Mouse (Mus musculus): Measurements from ENCODE around the gene Izumo4. TPM values are rescaled to one million over a fixed set of nuclear protein-coding genes. Genes with fewer than 3 reads are reported as not detected.

The Izumo4 gene
- polyA plus RNA-seq, 1 experiment from 2014 or later, result 22.3 TPM

DNA sequence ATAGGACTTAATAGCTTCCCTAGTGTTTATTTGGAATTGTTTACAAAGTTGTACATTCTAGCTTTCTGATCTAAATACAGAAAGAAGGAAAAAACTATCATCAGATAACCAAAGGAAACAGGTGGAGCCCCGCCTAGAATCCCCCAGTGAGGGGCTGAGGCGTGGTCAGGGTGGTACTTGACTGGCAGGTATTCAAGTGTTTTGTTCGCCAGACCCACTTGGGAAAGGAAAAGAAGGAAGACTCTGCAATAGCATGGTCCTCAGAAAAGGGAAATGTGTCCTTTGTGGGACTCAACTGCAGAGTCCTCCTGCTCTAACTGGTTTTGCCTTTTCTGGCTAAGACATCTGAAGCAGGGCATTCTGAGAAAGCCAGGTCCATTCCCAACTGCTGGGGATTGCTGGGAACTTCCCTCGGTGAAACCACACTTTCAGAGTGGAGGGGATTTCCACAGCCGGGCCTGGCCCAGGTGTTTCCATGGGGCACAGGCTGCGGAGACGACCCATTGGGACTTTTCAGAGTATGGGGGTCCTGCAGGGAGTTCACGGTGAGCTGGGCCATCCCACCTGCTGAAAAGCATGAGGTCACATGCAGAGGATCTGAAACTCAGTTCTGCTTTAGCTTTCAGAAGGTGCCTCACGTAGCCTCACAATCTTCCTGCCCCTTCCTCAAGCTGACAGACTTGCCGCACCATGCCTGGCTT lies 6.0 kb upstream of the Izumo4 start:
- H3K27ac ChIP-seq, result peak overlapping the region; percentile 5; the same call in 1 of the 2 replicates
- peaks cover 7% of the 10 kb centered on the region; the same call in 1 of the 2 replicates for H3K36me3 ChIP-seq
- ATAC-seq, result no peak
- H3K4me1 ChIP-seq (replicated peaks), result peaks cover 27% of the 10 kb centered on the region
- H3K9ac ChIP-seq, result no peak overlapping the region
- H3K4me2 ChIP-seq (replicated peaks), result no peak overlapping the region
- WGBS, result 67% methylated on average over 10 of the region's 10 CpGs
- H3K9me3 ChIP-seq, result no peaks in the 10 kb centered on the region
- no peak overlapping the region for H3K4me3 ChIP-seq (replicated peaks)
- no peaks in the 10 kb centered on the region for H3K27me3 ChIP-seq (replicated peaks)

DNA sequence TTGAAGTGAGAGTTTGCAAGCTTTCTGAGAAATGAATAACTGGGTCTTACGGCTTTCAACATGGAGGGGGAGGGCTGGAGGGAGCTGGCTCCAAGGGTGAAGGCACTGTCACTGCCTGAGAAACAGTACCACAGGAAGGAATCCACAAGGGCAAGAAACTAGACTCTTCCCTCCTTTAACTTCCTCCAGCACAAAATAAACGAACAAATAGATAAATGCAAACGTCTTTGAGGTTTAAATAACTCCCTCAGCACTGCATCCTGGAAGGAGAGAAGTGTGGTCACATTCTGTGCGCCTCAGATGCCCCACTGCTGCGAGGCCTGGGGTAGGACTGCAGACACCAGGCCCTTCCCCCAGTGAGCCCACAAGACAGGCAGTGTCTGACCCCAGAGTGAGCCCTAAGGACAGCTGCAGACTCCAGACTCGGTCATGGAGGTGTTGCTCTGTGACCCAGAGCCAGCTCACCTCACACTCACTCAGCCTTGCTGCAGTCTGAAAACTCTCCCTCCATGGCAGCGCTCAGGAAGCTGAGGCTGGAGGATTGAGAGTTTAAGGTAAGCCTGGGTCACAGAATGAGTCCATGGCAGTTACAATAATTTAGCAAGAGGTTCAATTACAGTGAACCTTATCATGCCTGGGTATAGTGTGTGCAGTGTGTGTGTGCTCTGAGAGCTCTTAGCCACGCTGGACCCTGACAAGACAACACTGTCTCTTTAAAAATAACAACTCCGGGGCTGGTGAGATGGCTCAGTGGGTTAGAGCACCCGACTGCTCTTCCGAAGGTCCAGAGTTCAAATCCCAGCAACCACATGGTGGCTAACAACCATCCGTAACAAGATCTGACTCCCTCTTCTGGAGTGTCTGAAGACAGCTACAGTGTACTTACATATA lies 5.2 kb upstream of the Izumo4 start:
- peak overlapping the region; percentile 5; the same call in 1 of the 2 replicates for H3K27ac ChIP-seq
- no peak overlapping the region for H3K4me2 ChIP-seq (replicated peaks)
- no peak overlapping the region for H3K4me3 ChIP-seq (replicated peaks)
- H3K9ac ChIP-seq, result no peak overlapping the region
- H3K36me3 ChIP-seq, result peaks cover 3% of the 10 kb centered on the region; the same call in 1 of the 2 replicates
- 63% methylated on average over 12 of the region's 12 CpGs for WGBS
- no peaks in the 10 kb centered on the region for H3K27me3 ChIP-seq (replicated peaks)
- H3K9me3 ChIP-seq, result no peaks in the 10 kb centered on the region
- peaks cover 29% of the 10 kb centered on the region for H3K4me1 ChIP-seq (replicated peaks)
- ATAC-seq, result no peak

DNA sequence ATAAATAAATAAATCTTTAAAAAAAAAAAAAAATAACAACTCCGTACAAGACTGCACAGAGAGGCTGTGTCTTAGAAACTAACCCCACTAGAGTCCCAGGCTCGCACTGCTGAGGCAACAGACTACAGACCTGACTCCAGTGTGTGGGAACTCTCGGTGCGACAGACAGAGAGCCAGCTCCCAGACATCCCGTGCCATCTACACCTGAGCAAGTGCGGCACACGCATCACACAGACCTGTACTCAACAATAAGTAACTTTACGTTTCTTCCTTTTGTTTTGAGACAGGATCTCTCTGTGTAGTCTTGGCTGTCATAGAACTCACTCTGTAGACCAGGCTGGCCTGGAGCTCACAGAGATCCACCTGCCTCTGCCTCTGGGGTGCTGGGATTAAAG lies 4.6 kb upstream of the Izumo4 start:
- H3K9ac ChIP-seq, result no peak overlapping the region

DNA sequence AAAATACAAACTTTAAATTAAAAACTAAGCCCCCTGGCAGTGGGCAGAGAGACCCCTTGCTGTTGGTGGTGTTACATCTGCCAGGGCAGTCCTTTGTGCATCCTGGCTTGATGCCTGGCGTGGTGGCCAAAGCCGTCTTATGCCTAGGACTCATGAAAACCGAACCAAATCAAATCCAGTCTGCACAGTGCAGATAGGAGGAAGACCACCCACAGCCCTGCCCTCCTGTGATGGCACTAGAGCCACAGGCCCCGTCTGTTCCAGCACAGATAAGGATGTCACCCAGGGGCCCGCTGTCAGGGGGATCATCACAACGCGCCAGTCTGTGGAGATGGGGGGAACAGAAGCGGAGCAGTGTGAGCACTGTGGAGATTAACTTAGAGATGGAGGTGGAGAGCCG lies 4.2 kb upstream of the Izumo4 start:
- 93% methylated on average over 9 of the region's 9 CpGs for WGBS
- ATAC-seq, result no peak
- H3K4me3 ChIP-seq (replicated peaks), result no peak overlapping the region
- no peak overlapping the region for H3K4me2 ChIP-seq (replicated peaks)
- H3K4me1 ChIP-seq (replicated peaks), result peaks cover 29% of the 10 kb centered on the region
- H3K27ac ChIP-seq, result no peak overlapping the region
- H3K36me3 ChIP-seq, result 0 out of 2 replicates have a peak, but pooled peaks cover 3% of the 10 kb centered on the region
- no peaks in the 10 kb centered on the region for H3K9me3 ChIP-seq
- H3K27me3 ChIP-seq (replicated peaks), result no peaks in the 10 kb centered on the region
- no peak overlapping the region for H3K9ac ChIP-seq

More for the DNA sequence above, 4.6 kb upstream of the Izumo4 start:
- Histone ChIP-seq H3K4me2 (replicated peaks) (no peak overlapping the region), H3K36me3 (0 out of 2 replicates have a peak, but pooled peaks cover 3% of the 10 kb centered on the region), H3K9me3 (no peaks in the 10 kb centered on the region), H3K4me1 (replicated peaks) (peaks cover 29% of the 10 kb centered on the region), H3K27me3 (replicated peaks) (no peaks in the 10 kb centered on the region), H3K4me3 (replicated peaks) (no peak overlapping the region), H3K27ac (no peak overlapping the region)
- 88% methylated on average over 8 of the region's 8 CpGs for WGBS
- ATAC-seq, result no peak

DNA sequence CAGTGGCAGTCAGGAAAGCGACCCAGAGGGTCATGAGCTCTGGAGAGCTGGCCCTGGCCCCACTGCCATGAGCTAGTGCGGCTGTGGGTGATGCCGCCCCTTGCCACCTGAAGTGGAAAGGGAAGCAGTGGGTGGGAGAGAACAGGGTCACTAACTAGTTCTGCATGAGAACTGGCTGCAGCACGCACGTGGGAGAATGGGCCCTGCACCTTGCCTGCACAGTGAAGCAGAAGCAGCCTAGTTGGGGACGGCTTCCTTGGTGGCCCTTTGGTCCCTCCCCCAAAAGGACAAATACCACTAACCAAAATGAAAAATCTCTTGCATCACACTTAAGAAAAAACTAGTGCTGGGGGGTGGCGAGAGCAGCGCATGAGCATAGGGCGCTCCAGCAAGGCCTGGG lies 3.4 kb upstream of the Izumo4 start:
- no peak overlapping the region for H3K27ac ChIP-seq
- H3K4me1 ChIP-seq (replicated peaks), result peaks cover 37% of the 10 kb centered on the region
- H3K4me3 ChIP-seq (replicated peaks), result no peak overlapping the region
- no peaks in the 10 kb centered on the region for H3K27me3 ChIP-seq (replicated peaks)
- ATAC-seq, result no peak
- H3K9ac ChIP-seq, result no peak overlapping the region
- no peaks in the 10 kb centered on the region for H3K9me3 ChIP-seq
- H3K4me2 ChIP-seq (replicated peaks), result no peak overlapping the region
- H3K36me3 ChIP-seq, result 0 out of 2 replicates have a peak, but pooled peaks cover 3% of the 10 kb centered on the region
- 81% methylated on average over 9 of the region's 9 CpGs for WGBS

DNA sequence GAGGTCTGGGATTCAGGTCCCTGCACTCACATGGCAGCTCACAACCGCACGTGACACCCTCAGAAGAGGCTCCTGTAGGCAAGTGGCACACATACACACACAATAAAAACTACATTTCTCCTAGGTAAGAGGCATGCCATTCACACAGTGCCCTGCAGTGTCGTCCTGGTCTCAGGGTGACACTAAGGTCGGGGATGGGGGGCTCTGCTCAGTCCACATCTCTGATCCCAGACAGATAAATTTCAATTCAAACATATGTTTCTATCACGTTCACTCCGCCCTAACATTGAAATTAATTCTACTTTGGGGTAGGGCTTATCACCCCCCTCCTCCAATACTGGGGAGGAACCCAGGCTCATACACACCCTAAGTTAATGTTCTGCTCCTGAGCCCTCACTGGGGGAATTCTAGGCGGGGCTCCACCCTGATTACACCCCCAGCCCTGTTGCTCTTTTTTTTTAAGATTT lies 1.9 kb upstream of the Izumo4 start:
- H3K4me1 ChIP-seq (replicated peaks), result peaks cover 37% of the 10 kb centered on the region
- peak overlapping the region; percentile 86; the same call in 1 of the 2 replicates for H3K4me2 ChIP-seq (replicated peaks)
- H3K36me3 ChIP-seq, result no peaks in the 10 kb centered on the region
- H3K9me3 ChIP-seq, result no peaks in the 10 kb centered on the region
- no peaks in the 10 kb centered on the region for H3K27me3 ChIP-seq (replicated peaks)
- 70% methylated on average over 7 of the region's 7 CpGs for WGBS
- H3K4me3 ChIP-seq (replicated peaks), result no peak overlapping the region
- no peak overlapping the region for H3K9ac ChIP-seq
- no peak overlapping the region for H3K27ac ChIP-seq
- ATAC-seq, result no peak

DNA sequence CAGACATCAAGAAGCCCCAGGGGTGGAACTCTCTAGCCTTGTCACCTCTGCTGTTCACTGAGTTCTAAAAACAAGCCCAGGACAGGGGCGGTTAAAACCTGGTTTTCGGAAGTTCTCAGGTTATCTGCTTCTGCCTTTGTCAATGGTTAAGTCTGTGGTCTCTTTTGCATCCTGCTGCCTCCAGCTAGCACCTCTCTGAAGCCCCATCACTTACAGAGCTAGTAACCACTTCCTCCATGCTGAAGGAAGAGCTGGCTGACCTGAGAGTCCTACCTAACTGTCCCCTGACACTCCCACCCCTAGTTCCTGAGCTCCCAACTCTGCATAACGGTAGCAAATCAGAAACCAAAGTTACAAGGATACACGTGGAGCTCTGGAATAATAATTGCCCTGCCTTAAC lies 1.3 kb upstream of the Izumo4 start:
- H3K4me2 ChIP-seq (replicated peaks), result peak overlapping the region; percentile 86
- H3K4me3 ChIP-seq (replicated peaks), result peak overlapping the region; percentile 64
- H3K27ac ChIP-seq, result no peak overlapping the region
- H3K9me3 ChIP-seq, result no peaks in the 10 kb centered on the region
- H3K27me3 ChIP-seq (replicated peaks), result no peaks in the 10 kb centered on the region
- H3K36me3 ChIP-seq, result no peaks in the 10 kb centered on the region
- H3K9ac ChIP-seq, result peak overlapping the region; percentile 63; the same call in 1 of the 2 replicates
- no peak for ATAC-seq
- H3K4me1 ChIP-seq (replicated peaks), result peaks cover 32% of the 10 kb centered on the region
- 39% methylated on average over 4 of the region's 4 CpGs for WGBS

DNA sequence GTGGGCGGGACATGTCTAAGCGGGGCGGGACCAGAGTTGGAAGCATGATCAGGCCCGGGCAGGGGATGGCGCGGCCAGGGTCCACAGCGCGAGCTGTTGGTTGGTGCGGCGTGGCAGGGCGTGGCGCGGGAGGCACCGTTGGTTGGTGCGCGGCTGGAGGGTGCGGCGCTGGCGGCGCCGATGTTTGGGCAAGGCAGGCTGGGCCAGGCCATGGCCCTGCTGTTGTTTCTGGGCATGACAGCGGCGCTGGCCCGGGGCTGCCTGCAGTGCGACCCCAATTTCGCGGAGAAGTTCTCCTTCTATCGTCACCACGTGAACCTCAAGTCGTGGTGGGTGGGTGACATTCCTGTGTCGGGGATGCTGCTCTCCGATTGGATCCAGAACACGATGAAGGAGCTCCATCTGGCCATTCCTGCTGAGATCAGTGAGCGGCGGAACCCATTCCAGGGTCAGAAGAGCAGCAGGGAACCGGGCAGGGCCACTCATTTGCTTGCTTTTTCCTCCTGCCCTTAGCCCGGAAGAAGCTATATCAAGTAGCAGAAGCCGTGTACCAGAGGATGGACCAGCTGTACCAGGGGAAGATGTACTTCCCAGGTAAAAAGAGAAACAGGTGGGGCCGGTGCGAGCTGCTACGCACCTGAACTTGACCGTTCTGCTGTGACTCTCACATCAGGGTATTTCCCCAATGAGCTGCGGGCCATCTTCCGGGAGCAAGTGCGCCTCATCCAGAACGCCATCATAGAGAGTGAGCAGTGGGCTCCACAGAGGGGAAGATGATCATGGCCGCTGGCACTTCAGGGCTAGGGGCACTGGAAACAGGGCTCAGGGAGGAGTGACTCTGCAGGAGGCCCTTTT lies 779 bp downstream of the Izumo4 start:
- peak; percentile 94 for ATAC-seq
- Histone ChIP-seq H3K4me1 (replicated peaks) (peaks cover 27% of the 10 kb centered on the region), H3K27me3 (replicated peaks) (no peaks in the 10 kb centered on the region), H3K4me2 (replicated peaks) (peak overlapping the region; percentile 86), H3K36me3 (peaks cover 14% of the 10 kb centered on the region; the same call in 1 of the 2 replicates), H3K9ac (peak overlapping the region; percentile 40), H3K9me3 (no peaks in the 10 kb centered on the region), H3K4me3 (replicated peaks) (peak overlapping the region; percentile 64), H3K27ac (peak overlapping the region; percentile 85)
- under 1% methylated on average over 47 of the region's 47 CpGs for WGBS

DNA sequence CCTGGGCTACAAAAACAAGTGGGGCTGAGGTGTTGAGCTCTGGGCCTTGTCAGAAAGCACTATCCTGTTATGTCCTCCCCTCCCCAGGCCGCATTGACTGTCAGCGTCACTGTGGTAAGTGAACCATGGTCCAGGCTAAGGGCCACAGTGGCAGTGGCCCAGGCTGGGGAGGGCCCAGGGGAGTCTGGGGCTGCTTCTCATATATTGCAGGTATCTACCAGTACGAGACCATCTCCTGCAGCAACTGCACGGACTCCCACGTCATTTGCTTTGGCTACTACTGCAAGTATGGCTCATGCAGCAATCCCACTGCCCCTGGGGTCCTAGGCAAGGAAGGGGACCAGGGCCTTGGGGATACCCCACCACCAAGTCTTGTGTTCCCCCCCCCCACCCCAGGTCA lies 1.7 kb downstream of the Izumo4 start:
- no peak for ATAC-seq
- peak overlapping the region; percentile 85; the same call in 1 of the 2 replicates for H3K27ac ChIP-seq
- WGBS, result 84% methylated on average over 5 of the region's 5 CpGs
- peaks cover 23% of the 10 kb centered on the region for H3K36me3 ChIP-seq
- no peaks in the 10 kb centered on the region for H3K27me3 ChIP-seq (replicated peaks)
- peak overlapping the region; percentile 86 for H3K4me2 ChIP-seq (replicated peaks)
- H3K9ac ChIP-seq, result peak overlapping the region; percentile 40; the same call in 1 of the 2 replicates
- H3K9me3 ChIP-seq, result no peaks in the 10 kb centered on the region
- H3K4me3 ChIP-seq (replicated peaks), result peak overlapping the region; percentile 64
- peaks cover 27% of the 10 kb centered on the region for H3K4me1 ChIP-seq (replicated peaks)

DNA sequence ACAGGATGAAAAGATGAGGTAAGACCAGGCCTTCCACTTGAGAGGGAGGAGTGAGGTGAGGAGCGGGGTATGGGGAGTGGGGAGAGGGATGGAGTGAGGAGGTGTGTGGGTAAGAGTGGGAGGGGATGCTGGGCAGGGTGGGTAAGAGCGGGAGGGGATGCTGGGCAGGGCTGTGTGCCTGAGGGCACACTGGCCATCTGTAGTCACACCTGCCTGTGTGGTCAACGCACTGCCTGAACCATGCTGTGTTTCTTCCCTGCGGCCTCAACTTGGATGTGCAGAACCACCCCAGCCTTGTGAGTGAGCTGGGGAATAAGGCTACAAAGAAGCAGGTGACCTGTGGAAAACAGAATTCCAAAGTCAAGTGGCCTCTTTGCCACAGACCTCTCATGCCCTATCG lies 2.4 kb downstream of the Izumo4 start:
- 89% methylated on average over 5 of the region's 5 CpGs for WGBS
- Histone ChIP-seq H3K4me1 (replicated peaks) (peaks cover 27% of the 10 kb centered on the region), H3K27ac (no peak overlapping the region), H3K4me3 (replicated peaks) (no peak overlapping the region), H3K9me3 (no peaks in the 10 kb centered on the region), H3K36me3 (peaks cover 31% of the 10 kb centered on the region), H3K27me3 (replicated peaks) (no peaks in the 10 kb centered on the region), H3K9ac (no peak overlapping the region), H3K4me2 (replicated peaks) (no peak overlapping the region)
- no peak for ATAC-seq

DNA sequence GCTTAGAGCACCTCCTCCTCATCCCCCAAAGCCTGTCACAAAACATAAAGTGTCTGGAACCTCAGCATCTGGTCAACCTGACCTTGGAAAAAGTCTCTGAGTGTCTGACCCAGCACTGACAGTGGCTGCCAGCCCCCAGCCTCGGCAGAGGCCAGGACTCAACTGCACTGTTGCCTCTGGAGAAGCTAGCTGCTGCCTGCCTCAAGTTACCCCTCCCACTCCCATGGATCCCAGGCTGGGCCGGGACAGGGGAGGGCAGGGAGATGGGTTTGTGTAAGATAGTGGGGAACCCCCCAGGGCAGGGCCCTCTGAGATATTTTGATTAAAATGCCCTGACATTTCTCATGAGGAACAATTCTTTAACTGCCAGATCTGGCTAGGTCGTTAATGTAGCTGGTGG lies 3.0 kb downstream of the Izumo4 start:
- H3K4me1 ChIP-seq (replicated peaks), result peaks cover 24% of the 10 kb centered on the region
- H3K4me2 ChIP-seq (replicated peaks), result no peak overlapping the region
- H3K9ac ChIP-seq, result no peak overlapping the region
- ATAC-seq, result no peak
- 57% methylated on average over 3 of the region's 3 CpGs for WGBS
- no peak overlapping the region for H3K27ac ChIP-seq
- H3K4me3 ChIP-seq (replicated peaks), result no peak overlapping the region
- H3K27me3 ChIP-seq (replicated peaks), result no peaks in the 10 kb centered on the region
- no peaks in the 10 kb centered on the region for H3K9me3 ChIP-seq
- peaks cover 37% of the 10 kb centered on the region for H3K36me3 ChIP-seq

Measured in intestine, embryonic 15.5 days (tissue).